Mouse (Mus musculus) regulatory T cell (primary cell): ENCODE results near the gene Cdk20.
"Not testable (repeated sequence)": the region's sequence is repeated elsewhere in the genome, so short reads cannot be mapped to it uniquely, and the experiment has no call there.

Experiments used
- in situ Hi-C: fragments of 300-600 bp; cut with MboI, MseI; formaldehyde crosslinking; loops from one replicate; pipeline ENCODE4 v1.15.1; 2025; ENCODE audit warnings: high pct_unique_total_duplicates

Gene Cdk20

DNA sequence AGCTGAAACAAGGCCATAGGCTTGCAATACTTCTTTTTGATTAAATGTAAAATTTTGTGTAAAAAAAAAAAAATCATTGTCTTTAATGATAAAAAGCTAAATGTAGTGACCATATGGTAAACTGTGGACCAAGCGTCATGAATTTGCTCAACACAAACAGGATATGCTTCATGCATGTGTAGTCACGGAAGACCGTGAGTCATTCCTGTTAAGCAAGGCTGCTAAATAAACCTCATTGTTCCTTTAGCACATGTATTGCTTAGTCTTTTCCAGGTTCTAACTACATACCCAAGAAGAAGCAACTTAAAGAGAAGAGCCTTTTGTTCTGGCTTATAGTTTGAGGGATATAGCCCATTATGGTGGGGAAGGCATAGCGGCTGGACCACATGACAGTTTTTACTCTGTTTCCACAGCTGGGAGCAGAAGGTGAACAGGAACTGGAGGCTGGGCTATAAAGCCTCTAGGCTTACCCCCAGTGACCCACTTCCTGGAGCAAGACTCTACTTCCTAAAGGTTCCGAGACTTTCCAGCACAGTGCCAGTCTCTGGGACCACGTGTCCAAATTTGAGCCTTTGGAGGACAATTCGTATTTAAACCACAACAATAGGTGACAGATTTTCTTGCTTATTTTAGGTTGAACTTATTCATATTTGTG lies 10.0 kb upstream of the Cdk20 start:
- in situ Hi-C loops: no loop called here

GRCm38 (mm10) chr13:64422607-64422957 lies 9.5 kb upstream of the Cdk20 start:
- in situ Hi-C loops: no loop called here

DNA sequence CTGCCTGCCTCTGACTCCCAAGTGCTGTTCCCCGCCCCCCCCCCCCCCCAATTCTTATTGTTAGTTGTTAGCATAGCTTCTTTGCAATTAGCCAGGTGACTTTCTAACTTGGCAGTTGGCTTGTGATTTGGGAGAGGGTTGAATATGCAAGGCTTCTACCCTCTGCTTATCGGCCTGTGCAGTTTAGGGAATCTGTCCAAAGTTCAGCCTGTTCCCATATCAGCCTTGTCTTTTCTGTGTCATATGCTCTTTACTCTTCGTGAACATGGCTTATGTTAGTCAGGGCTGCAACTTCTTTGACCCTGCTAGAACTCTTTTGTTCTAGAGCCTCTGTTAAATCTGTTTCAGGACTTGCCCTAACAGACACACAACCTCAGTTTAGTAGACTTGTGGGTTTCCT lies 7.8 kb upstream of the Cdk20 start:
- in situ Hi-C loops: no loop called here

GRCm38 (mm10) chr13:64425280-64425679 lies 6.8 kb upstream of the Cdk20 start:
- in situ Hi-C loops: loop anchor here (25.0 kb wide), 1 partner anchor 862 kb away; the partner anchor contains the start of gene Zfp369

- in situ Hi-C loops: loop anchor here (25.0 kb wide), 1 partner anchor 858 kb away; the partner anchor contains the start of gene Zfp369
These were observed 2.8 kb upstream of the Cdk20 start for GRCm38 (mm10) chr13:64429328-64429727.

DNA sequence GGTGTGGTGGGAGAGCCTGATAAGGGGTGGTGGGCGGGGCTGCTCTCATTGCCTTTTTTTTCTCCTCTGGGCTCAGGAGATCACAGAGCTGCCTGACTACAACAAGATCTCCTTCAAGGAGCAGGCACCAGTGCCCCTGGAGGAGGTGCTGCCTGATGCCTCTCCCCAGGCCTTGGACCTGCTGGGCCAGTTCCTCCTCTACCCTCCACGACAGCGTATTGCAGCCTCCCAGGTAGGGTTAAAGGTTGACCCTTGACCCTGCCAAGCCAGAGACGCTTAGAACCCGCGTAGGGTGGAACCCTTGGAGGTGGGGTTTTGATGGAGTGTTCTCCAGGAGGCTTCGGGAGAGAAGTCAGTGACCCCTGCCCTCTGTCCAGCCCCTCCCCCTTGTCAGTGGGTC lies 5.7 kb downstream of the Cdk20 start:
- in situ Hi-C loops: loop anchor here (5.0 to 25.0 kb wide), 3 partner anchors 120 to 850 kb away; partner anchors contain the start of genes Habp4 and Zfp369

DNA sequence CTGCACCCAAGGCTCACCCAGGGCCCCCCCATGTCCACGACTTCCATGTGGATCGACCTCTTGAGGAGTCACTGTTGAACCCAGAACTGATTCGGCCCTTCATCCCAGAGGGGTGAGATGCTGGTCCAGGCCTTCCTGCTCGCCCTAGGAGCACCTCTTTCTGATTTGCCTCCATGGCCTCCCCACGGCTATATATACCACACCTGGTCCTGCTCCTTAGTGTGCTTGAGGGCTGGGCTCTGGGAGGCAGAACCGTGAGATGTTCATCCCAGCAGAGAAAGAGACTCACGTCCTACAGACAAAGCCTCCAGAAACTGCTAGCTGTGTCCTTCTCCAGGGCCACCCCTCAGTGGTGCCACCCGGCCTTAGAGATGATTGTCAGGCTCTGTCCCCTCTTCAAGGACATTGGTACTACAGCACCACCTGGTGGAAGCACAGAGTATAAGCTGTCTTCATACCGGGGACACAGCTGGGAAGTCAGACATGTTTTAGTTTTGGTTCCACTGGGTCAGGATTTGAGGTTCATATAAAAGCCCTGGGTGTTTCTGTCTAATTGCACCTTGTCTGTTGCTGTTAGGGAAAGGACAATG lies 6.8 kb downstream of the Cdk20 start:
- in situ Hi-C loops: loop anchor here (5.0 to 25.0 kb wide), 3 partner anchors 122 to 848 kb away; partner anchors contain the start of genes Habp4 and Zfp369

GRCm38 (mm10) chr13:64439471-64439870 lies 7.4 kb downstream of the Cdk20 start:
- in situ Hi-C loops: loop anchor here (5.0 to 25.0 kb wide), 3 partner anchors 122 to 848 kb away; partner anchors contain the start of genes Habp4 and Zfp369

DNA sequence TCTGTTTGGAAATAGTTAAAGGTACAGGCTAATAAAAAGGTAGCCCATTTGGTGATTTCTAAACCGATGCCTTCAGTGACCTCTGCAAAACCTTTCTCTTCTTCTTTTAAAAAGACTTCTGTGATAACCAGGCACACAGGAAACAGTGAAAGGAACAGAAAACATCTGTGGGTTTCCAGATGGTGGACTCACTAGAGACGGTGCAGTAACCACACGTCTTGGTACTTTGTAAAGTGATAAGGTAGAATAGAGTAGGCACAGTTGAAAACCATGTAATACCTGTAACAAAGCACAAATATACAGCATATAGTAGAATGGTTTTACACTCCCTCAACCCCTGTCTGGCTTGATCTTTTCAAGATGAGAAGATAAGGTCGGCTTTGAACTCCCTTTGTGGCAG lies 8.5 kb downstream of the Cdk20 start:
- in situ Hi-C loops: loop anchor here (10.0 to 25.0 kb wide), 2 partner anchors 684 to 847 kb away; partner anchors contain the start of gene Zfp369

GRCm38 (mm10) chr13:64443263-64443894 lies 11.3 kb downstream of the Cdk20 start:
- in situ Hi-C loops: loop anchor here (10.0 to 25.0 kb wide), 2 partner anchors 681 to 844 kb away; partner anchors contain the start of gene Zfp369

DNA sequence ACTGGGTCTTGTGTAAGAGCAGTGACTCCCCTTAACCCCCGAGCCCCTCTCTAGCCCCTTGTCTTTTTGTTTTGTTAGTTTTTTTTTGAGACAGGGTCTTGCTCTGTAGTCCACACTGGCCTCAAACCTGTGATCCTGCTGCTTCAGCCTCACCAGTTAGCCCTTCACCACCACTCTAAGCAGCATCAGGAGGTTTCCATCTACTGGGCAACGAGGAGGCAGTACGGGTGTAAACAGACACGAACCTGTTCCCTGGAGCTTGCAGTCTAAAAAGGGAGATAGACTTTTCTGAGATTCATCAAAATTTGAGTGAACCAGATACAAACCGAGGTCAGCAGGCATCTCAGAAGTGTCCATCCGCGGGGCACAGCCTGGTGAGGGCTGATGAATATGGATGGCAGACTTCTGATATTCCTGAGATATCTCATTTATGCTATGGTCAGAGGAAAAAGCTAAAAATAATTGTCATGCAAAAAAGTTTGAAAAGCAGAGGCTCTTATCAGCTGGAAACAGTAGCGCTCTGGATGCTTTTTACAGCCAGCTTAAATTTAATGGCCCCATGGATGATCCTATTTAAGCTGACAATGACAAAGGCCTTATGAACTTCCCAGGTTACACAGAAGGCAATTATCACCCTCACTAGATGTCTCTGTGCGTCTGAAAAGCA lies 13.3 kb downstream of the Cdk20 start:
- in situ Hi-C loops: loop anchor here (10.0 to 25.0 kb wide), 2 partner anchors 679 to 842 kb away; partner anchors contain the start of gene Zfp369

GRCm38 (mm10) chr13:64447947-64448346 lies 15.8 kb downstream of the Cdk20 start:
- in situ Hi-C loops: loop anchor here (10.0 to 25.0 kb wide), 2 partner anchors 677 to 839 kb away; partner anchors contain the start of gene Zfp369

DNA sequence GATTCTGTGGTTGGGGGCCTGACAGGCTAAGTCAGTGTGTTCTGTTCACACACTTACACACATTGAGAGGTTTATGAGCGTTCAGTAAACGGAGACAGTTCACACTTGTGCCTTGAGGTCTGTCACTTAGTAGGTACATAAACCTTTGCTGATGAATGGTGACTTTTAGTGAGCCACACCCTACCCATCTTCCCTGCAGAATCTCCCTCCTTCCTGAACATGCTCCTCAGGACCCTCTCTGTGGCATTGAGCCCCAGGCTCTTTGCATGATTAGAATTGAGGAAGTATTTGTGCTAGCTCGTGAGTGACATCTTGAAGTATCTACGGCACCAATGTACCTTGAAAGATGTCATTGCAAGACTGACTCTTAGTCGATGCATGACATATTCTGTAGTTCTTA lies 16.6 kb downstream of the Cdk20 start:
- in situ Hi-C loops: loop anchor here (10.0 to 25.0 kb wide), 2 partner anchors 676 to 839 kb away; partner anchors contain the start of gene Zfp369

- in situ Hi-C loops: no loop called here
These were observed 18.1 kb downstream of the Cdk20 start for GRCm38 (mm10) chr13:64450001-64450794.

DNA sequence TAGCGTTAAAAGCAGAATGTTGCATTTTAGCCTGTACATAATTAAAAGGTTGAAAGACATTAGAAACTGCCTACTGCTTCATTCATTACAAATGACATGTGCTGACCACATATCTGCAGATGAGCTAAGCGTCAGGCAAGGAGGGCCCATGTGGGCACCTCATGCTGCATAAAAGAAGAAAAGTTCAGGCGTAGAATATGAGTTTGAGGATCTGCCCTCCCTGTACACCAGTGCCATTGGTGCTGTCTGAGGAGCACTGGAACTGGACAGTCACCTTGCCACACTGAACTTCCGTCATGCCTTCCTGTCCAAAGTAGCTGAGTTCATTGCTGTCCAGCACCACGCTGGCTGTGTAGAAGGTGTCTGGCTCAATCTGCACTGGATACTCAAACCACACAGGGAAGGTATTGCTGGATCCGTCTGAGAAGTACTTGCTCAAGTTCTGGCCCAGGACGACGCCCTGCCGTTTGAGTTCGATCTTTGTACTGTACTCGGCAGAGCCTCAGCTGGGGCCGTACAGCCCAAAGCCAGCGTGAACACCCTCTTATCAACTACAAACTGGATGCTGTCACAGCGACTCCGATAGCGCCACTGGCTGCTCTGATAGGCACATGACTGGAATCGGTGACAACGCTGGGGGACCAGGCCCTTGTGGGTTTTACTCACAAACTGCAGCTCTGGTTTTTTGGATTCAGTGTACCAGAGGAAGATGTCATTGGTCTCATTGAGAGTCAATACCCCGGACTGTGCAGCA lies 25.3 kb downstream of the Cdk20 start:
- in situ Hi-C loops: not testable (repeated sequence)

GRCm38 (mm10) chr13:64458181-64458580 lies 26.1 kb downstream of the Cdk20 start:
- in situ Hi-C loops: no loop called here

- in situ Hi-C loops: no loop called here
These were observed 30.5 kb downstream of the Cdk20 start for GRCm38 (mm10) chr13:64462581-64462980.

DNA sequence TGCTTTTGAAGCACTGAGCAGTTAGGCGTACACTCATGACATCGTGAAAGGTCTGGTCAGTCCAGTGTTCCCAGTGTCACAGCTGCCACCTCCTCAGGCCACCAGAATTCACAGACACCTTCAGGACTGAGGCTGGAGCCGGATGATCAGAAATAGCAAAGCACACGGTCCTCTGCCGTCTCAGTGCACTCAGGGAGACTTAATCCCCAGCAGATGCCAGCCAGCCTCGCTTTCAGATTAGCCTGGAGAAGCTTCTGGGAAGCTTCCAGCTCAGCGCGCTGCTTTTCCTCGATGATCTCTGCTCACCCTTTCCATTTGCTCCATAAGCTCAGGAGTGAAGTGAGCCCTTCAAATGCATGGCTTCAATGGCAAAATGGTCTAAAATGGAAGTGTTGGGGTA lies 33.1 kb downstream of the Cdk20 start:
- in situ Hi-C loops: no loop called here

DNA sequence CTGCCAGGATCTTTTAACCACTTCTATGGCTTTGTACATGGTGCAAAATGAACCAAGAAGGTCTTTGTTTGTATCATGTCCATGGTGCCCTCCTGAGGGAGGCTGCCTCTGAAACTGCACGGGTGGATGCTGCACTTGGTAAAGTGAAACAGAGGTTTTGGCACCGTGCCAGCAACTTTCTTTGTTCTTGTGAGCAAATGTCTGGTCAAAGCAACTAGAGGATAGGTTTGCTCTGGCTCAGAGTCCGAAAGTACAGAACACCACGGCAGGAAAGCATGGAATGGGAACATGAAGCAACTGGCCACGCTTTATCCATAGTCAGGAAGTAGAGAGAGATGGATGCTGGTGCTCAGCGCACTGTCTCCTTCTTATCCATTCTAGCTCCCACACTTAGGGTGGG lies 35.8 kb downstream of the Cdk20 start:
- in situ Hi-C loops: no loop called here

DNA sequence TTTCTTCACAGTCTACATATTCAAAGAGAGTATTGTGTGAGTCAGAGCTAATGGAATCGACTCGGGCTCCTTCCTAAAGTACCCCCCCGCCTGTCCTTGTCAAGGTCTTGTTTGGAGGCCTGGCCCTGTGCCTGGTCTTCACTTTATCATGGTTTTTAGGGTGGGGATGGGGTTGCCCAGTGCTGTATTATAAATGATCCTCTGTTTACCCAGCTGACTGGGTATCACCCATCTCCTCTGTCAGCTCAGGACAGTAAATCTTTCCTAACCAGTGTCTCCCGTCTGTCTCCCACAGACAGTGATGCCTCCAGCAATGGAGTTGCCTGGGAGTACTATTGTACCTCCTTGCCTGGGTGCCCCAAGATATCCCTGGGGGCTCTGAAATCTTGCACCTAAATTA lies 45.9 kb downstream of the Cdk20 start:
- in situ Hi-C loops: no loop called here
